Mouse (Mus musculus): ENCODE data around the gene Rpl10a. TPM values are rescaled to one million over a fixed set of nuclear protein-coding genes. Genes with fewer than 3 reads are reported as not detected.
"Not testable (repeated sequence)": the region's sequence is repeated elsewhere in the genome, so short reads cannot be mapped to it uniquely, and the experiment has no call there.

The Rpl10a gene
- polyA plus RNA-seq, 1 experiment from 2014 or later: 401 TPM

DNA sequence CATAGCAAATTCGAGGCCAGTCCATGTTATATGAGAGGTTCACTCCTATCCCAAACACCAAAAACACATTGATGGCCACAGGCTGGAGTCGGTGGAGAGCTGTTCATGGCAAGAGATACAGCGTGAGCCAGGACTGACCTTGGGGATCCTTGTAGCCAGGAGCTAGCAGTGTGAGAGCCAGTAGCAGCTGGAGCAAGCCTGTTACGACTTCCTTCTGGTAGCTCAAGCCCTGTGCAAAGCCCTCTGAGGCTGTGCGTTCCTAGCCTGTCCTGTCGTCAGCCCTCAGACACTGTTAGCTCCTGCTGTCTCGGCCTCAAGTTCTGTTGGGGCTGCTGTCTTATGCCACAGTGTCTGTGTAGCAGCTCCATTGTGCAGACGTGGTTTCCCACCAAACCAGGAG lies 4.5 kb upstream of the Rpl10a start:
- ATAC-seq (ENCODE audit: low FRiP score, low TSS enrichment) (no peak), DNase-seq (no peak)
- Histone ChIP-seq H3K27me3 (ENCODE audit: control insufficient read depth, insufficient read depth, low read length) (no peaks in the 10 kb centered on the region), H3K36me3 (ENCODE audit: control insufficient read depth, insufficient read depth, low read length) (peaks cover 22% of the 10 kb centered on the region), H3K4me3 (replicated peaks; ENCODE audit: low read depth, low read length) (no peak overlapping the region), H3K27ac (replicated peaks; ENCODE audit: low read depth, low read length) (no peak overlapping the region), H3K9ac (replicated peaks; ENCODE audit: low read length) (no peak overlapping the region), H3K4me1 (ENCODE audit: control insufficient read depth, insufficient read depth, low read length) (peaks cover 6% of the 10 kb centered on the region; the same call in 1 of the 2 replicates), H3K9me3 (ENCODE audit: control insufficient read depth, low read length) (no peaks in the 10 kb centered on the region), H3K4me2 (ENCODE audit: low read length) (no peak overlapping the region)
- WGBS: 94% methylated on average over 8 of the region's 8 CpGs

DNA sequence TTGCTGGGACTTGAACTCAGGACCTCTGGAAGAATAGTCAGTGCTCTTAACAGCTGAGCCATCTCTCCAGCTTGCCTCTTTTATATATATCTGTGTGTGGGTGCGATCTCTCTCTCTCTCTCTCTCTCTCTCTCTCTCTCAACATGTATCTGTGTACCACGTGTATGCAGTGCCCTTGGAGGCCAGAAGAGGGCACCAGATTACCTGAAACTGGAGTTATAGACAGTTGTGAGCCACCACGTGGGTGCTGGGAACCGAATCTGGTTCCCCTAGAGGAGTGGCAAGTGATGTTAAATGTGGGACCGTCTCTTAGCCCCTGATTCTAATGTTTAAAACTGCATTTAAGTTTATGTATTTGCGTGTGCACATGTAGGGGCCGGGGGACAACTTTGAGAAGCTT lies 3.9 kb upstream of the Rpl10a start:
- not testable (repeated sequence) for DNase-seq; H3K4me3 ChIP-seq (replicated peaks; ENCODE audit: low read depth, low read length); H3K27ac ChIP-seq (replicated peaks; ENCODE audit: low read depth, low read length); ATAC-seq (ENCODE audit: low FRiP score, low TSS enrichment); H3K9me3 ChIP-seq (ENCODE audit: control insufficient read depth, low read length); H3K9ac ChIP-seq (replicated peaks; ENCODE audit: low read length); H3K4me1 ChIP-seq (ENCODE audit: control insufficient read depth, insufficient read depth, low read length); H3K27me3 ChIP-seq (ENCODE audit: control insufficient read depth, insufficient read depth, low read length); H3K4me2 ChIP-seq (ENCODE audit: low read length)
- H3K36me3 ChIP-seq (ENCODE audit: control insufficient read depth, insufficient read depth, low read length): peaks cover 17% of the 10 kb centered on the region; the same call in 1 of the 2 replicates
- WGBS: 95% methylated on average over 7 of the region's 7 CpGs

DNA sequence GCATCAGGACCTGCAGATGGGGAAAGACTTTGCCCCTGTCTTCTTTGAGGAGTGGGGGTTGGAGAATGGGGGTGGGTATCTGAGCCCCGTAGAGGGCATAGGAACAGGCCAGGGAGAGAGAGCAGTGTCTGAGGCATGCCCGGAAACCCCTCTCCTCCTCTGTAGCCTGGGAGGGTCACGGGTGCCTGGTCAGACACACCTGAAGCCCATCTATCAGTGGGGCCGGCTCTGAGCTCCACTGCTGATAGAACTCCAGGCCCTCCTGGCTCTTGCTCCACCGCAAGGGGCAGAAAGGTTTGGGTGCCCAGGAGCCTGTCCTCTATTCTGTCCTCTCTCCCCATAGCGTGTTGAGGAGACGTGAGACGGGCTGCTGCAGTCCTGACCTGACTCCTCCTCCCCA lies 2.5 kb upstream of the Rpl10a start:
- no peaks in the 10 kb centered on the region for H3K9me3 ChIP-seq (ENCODE audit: control insufficient read depth, low read length)
- no peak overlapping the region for H3K4me2 ChIP-seq (ENCODE audit: low read length)
- WGBS: 96% methylated on average over 8 of the region's 8 CpGs
- peaks cover 22% of the 10 kb centered on the region for H3K36me3 ChIP-seq (ENCODE audit: control insufficient read depth, insufficient read depth, low read length)
- H3K27me3 ChIP-seq (ENCODE audit: control insufficient read depth, insufficient read depth, low read length): no peaks in the 10 kb centered on the region
- peaks cover 15% of the 10 kb centered on the region for H3K4me1 ChIP-seq (ENCODE audit: control insufficient read depth, insufficient read depth, low read length)
- ATAC-seq (ENCODE audit: low FRiP score, low TSS enrichment) (no peak), DNase-seq (no peak)
- H3K27ac ChIP-seq (replicated peaks; ENCODE audit: low read depth, low read length): no peak overlapping the region
- H3K4me3 ChIP-seq (replicated peaks; ENCODE audit: low read depth, low read length): no peak overlapping the region
- no peak overlapping the region for H3K9ac ChIP-seq (replicated peaks; ENCODE audit: low read length)

DNA sequence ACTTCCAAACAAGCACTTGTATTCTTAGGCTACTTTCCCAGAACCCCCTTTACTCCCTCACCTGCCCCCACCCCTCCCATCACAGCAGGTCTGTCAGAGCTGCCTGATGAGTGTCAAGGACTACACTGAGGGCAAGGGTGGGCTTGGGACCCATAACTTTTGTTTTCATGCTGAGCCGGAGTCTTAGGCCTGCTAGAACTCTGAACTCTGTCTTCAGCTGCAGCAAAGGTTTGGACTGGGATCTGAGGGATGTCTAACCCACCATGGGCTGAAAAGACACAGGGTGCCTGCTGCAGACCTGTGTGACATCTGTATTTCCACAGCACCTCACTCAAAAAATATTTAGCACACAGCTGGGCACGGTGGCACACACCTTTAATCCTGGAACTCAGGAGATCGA lies 1.3 kb upstream of the Rpl10a start:
- H3K27me3 ChIP-seq (ENCODE audit: control insufficient read depth, insufficient read depth, low read length): no peaks in the 10 kb centered on the region
- H3K9ac ChIP-seq (replicated peaks; ENCODE audit: low read length): no peak overlapping the region
- H3K4me1 ChIP-seq (ENCODE audit: control insufficient read depth, insufficient read depth, low read length): peaks cover 15% of the 10 kb centered on the region
- ATAC-seq (ENCODE audit: low FRiP score, low TSS enrichment): no peak
- DNase-seq: no peak
- no peak overlapping the region for H3K4me3 ChIP-seq (replicated peaks; ENCODE audit: low read depth, low read length)
- peaks cover 34% of the 10 kb centered on the region for H3K36me3 ChIP-seq (ENCODE audit: control insufficient read depth, insufficient read depth, low read length)
- WGBS: 94% methylated on average over 3 of the region's 3 CpGs
- no peak overlapping the region for H3K27ac ChIP-seq (replicated peaks; ENCODE audit: low read depth, low read length)
- H3K9me3 ChIP-seq (ENCODE audit: control insufficient read depth, low read length): no peaks in the 10 kb centered on the region
- H3K4me2 ChIP-seq (ENCODE audit: low read length): no peak overlapping the region

DNA sequence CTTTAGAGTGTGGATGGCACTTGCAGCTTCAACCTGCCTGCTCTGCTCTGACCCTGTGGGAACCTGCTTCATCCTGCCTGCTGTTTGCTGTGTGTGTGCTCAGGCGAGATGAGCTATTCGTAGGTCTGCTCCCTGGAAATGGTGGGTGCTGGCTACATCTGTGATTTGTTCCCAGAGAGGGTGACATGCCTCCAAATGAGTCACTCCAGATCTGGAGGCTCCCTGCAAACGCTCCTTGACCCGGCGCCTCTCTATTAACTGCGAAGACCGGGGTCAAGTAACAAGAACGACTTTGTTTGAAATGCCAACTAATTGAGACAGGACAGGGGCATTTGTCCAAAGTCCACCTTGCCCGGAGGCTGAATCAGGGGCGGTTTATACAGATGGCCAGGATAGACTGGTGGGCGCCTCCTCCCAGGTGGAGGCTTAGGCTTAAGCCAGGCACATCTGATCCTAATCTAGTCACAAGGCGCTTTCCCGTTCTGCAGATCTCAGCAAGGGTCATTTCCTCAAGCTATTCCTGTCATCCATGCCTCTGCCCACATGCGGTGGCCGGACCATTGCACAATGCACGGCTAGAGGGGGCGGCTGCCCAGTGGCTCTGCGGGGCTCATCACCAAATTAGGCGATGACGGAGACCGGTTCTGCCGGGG lies 472 bp upstream of the Rpl10a start:
- peaks cover 15% of the 10 kb centered on the region for H3K4me1 ChIP-seq (ENCODE audit: control insufficient read depth, insufficient read depth, low read length)
- 8% methylated on average over 22 of the region's 22 CpGs for WGBS
- H3K36me3 ChIP-seq (ENCODE audit: control insufficient read depth, insufficient read depth, low read length): peaks cover 39% of the 10 kb centered on the region
- peak; percentile 53 for ATAC-seq (ENCODE audit: low FRiP score, low TSS enrichment)
- peak overlapping the region; percentile 77 for H3K4me3 ChIP-seq (replicated peaks; ENCODE audit: low read depth, low read length)
- DNase-seq: no peak
- H3K9ac ChIP-seq (replicated peaks; ENCODE audit: low read length): peak overlapping the region; percentile 94
- peak overlapping the region; percentile 95 for H3K27ac ChIP-seq (replicated peaks; ENCODE audit: low read depth, low read length)
- no peaks in the 10 kb centered on the region for H3K9me3 ChIP-seq (ENCODE audit: control insufficient read depth, low read length)
- H3K27me3 ChIP-seq (ENCODE audit: control insufficient read depth, insufficient read depth, low read length): no peaks in the 10 kb centered on the region
- peak overlapping the region; percentile 92 for H3K4me2 ChIP-seq (ENCODE audit: low read length)

DNA sequence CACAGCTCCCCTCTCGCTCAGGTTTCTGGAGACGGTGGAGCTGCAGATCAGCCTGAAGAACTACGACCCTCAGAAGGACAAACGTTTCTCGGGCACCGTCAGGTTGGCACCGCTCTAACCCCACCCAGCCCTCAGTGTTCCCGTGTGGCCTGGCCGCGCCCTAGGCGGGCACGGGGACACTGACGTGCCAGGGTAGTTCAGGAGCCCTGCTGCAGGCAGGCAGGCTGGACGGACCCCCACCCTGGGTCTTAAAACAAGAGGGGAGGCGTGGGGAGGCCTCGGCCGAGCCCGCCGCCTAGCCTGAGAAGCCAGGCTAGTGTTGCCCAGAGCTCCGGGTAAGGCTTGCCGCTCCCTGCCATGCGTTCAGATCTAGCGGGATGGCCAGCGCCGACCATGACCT lies 675 bp downstream of the Rpl10a start:
- peak; percentile 19 for ATAC-seq (ENCODE audit: low FRiP score, low TSS enrichment)
- no peak for DNase-seq
- H3K4me1 ChIP-seq (ENCODE audit: control insufficient read depth, insufficient read depth, low read length): peaks cover 15% of the 10 kb centered on the region
- peaks cover 37% of the 10 kb centered on the region for H3K36me3 ChIP-seq (ENCODE audit: control insufficient read depth, insufficient read depth, low read length)
- peak overlapping the region; percentile 95 for H3K27ac ChIP-seq (replicated peaks; ENCODE audit: low read depth, low read length)
- H3K9me3 ChIP-seq (ENCODE audit: control insufficient read depth, low read length): no peaks in the 10 kb centered on the region
- no peaks in the 10 kb centered on the region for H3K27me3 ChIP-seq (ENCODE audit: control insufficient read depth, insufficient read depth, low read length)
- H3K4me2 ChIP-seq (ENCODE audit: low read length): peak overlapping the region; percentile 92
- WGBS: under 1% methylated on average over 25 of the region's 25 CpGs
- H3K4me3 ChIP-seq (replicated peaks; ENCODE audit: low read depth, low read length): peak overlapping the region; percentile 77
- peak overlapping the region; percentile 94 for H3K9ac ChIP-seq (replicated peaks; ENCODE audit: low read length)

DNA sequence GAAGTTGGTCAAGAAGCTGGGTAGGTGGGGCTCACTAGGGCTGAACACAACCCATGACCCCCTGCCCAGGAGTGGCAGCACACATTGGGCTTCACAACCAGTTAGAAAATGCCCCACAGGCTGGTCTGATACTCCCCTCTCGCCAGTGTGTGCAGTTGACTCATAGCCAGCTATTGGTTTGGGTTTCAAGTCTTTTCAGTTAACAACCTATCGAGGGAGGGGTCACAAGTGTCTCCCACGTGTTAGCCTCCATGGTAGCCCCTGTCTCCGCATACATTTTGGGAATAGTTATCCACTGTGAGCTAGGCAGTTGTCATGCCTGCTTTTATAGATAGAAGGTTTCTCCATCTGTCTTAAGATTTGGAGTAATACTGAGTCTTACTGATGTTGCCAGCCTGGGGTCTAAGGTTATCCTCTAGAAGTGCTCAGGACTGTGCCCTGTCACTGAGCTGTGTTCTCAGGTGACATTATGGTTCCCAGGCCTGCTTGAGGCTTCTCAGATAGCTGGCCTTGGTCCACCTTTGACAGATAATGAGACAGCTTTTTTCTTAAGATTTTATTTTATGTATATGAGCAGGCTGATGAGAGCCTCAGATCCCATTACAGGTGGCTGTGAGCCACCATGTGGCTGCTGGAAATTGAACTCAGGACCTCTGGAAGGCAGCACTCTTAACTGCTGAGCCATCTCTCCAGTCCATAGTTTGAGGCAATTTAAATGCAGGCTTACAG lies 1.4 kb downstream of the Rpl10a start:
- ATAC-seq (ENCODE audit: low FRiP score, low TSS enrichment) (no peak), DNase-seq (no peak)
- Histone ChIP-seq H3K9me3 (ENCODE audit: control insufficient read depth, low read length) (no peaks in the 10 kb centered on the region), H3K9ac (replicated peaks; ENCODE audit: low read length) (peak overlapping the region; percentile 94), H3K36me3 (ENCODE audit: control insufficient read depth, insufficient read depth, low read length) (peaks cover 31% of the 10 kb centered on the region), H3K4me3 (replicated peaks; ENCODE audit: low read depth, low read length) (peak overlapping the region; percentile 77), H3K4me2 (ENCODE audit: low read length) (peak overlapping the region; percentile 92), H3K4me1 (ENCODE audit: control insufficient read depth, insufficient read depth, low read length) (peaks cover 15% of the 10 kb centered on the region), H3K27ac (replicated peaks; ENCODE audit: low read depth, low read length) (peak overlapping the region; percentile 95; the same call in 1 of the 2 replicates), H3K27me3 (ENCODE audit: control insufficient read depth, insufficient read depth, low read length) (no peaks in the 10 kb centered on the region)
- WGBS: 13% methylated on average over 4 of the region's 4 CpGs

DNA sequence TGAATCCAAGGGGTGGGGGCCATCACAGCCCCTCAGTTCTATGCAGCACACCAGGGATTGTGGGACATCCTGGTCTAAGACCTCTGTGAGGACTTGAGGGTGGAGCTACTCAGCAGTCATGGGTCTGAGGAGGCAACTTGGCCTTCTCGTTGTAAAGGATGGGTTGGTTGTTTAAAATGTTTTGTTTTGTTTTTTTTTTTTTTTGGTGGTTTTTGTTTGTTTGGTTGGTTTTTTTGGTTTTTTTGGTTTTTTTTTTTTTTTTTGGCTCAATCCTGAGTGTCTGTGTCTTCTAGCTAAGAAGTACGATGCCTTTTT lies 1.9 kb downstream of the Rpl10a start:
- Histone ChIP-seq H3K27ac (replicated peaks; ENCODE audit: low read depth, low read length) (no peak overlapping the region), H3K36me3 (ENCODE audit: control insufficient read depth, insufficient read depth, low read length) (peaks cover 31% of the 10 kb centered on the region), H3K9me3 (ENCODE audit: control insufficient read depth, low read length) (no peaks in the 10 kb centered on the region), H3K27me3 (ENCODE audit: control insufficient read depth, insufficient read depth, low read length) (no peaks in the 10 kb centered on the region), H3K4me2 (ENCODE audit: low read length) (peak overlapping the region; percentile 92), H3K4me3 (replicated peaks; ENCODE audit: low read depth, low read length) (peak overlapping the region; percentile 77), H3K4me1 (ENCODE audit: control insufficient read depth, insufficient read depth, low read length) (peaks cover 15% of the 10 kb centered on the region), H3K9ac (replicated peaks; ENCODE audit: low read length) (peak overlapping the region; percentile 94)
- 61% methylated on average over 2 of the region's 2 CpGs for WGBS
- DNase-seq (no peak), ATAC-seq (ENCODE audit: low FRiP score, low TSS enrichment) (no peak)

DNA sequence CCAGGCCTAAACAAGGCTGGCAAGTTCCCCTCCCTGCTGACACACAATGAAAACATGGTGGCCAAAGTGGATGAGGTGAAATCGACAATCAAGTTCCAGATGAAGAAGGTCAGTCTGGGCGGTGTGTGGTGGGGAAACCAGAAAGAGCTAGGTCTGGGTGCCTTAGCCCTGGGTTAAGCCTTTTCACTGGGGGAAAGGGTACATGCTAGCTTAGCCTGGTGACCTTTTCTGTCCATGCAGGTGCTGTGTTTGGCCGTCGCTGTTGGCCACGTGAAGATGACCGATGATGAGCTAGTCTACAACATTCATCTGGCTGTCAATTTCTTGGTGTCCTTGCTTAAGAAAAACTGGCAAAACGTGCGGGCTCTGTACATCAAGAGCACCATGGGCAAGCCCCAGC lies 2.3 kb downstream of the Rpl10a start:
- not testable (repeated sequence) for H3K27ac ChIP-seq (replicated peaks; ENCODE audit: low read depth, low read length); H3K9me3 ChIP-seq (ENCODE audit: control insufficient read depth, low read length); H3K4me2 ChIP-seq (ENCODE audit: low read length); H3K9ac ChIP-seq (replicated peaks; ENCODE audit: low read length); H3K4me3 ChIP-seq (replicated peaks; ENCODE audit: low read depth, low read length); H3K27me3 ChIP-seq (ENCODE audit: control insufficient read depth, insufficient read depth, low read length); ATAC-seq (ENCODE audit: low FRiP score, low TSS enrichment); DNase-seq
- H3K4me1 ChIP-seq (ENCODE audit: control insufficient read depth, insufficient read depth, low read length): peaks cover 15% of the 10 kb centered on the region
- peaks cover 31% of the 10 kb centered on the region for H3K36me3 ChIP-seq (ENCODE audit: control insufficient read depth, insufficient read depth, low read length)
- WGBS: 73% methylated on average over 6 of the region's 8 CpGs
